Mouse (Mus musculus): ENCODE data around the gene Cdc42se2.

DNA sequence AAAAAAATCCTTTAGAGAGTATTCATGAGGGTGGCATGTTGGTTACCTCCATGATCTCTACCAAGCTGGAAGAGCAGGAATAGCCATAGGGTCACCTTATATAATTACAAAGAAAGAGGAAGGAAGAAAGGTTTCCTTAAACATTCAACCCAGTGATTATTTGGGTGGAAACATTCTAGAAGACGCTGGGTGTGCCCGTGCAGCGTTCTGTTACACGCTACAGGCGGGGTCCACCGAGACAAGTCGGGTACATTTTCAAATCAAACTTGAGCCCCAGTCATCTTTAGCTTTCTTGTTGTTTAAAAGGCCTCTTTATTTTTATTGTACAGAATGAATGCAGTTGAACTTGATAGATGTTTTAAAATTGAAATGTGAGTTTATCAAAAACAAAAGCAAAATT, 88.8 kb downstream of the Cdc42se2 start:
- TF ChIP-seq CTCF (IDR thresholded peaks at IDR 0.05) (no peak), EP300 (IDR thresholded peaks at IDR 0.05) (no peak)
